Mouse (Mus musculus) cortical plate, adult 2 months (tissue): Measurements from ENCODE around the gene Ctcf. TPM values are rescaled to one million over a fixed set of nuclear protein-coding genes. Genes with fewer than 3 reads are reported as not detected.

Experiments used
- H3K27ac ChIP-seq: fragments of 200-500 bp; 2 replicates; pipeline ENCODE4 v1.5.1; 2012; ENCODE audit warnings: low read length, control low read depth, inconsistent platforms; ENCODE audit not compliant: insufficient read depth
- H3K4me1 ChIP-seq: fragments of 200-500 bp; 2 replicates; pipeline ENCODE4 v1.6.1; 2011; ENCODE audit warnings: low read length; ENCODE audit not compliant: control insufficient read depth, insufficient read depth
- H3K4me3 ChIP-seq: fragments of 200-500 bp; 2 replicates; pipeline ENCODE4 v1.5.1; 2011; ENCODE audit warnings: mild to moderate bottlenecking, low read length, control low read depth; ENCODE audit not compliant: insufficient read depth
- CTCF ChIP-seq: fragments of 200-500 bp; IDR thresholded peaks from 2 replicates; pipeline ENCODE4 v1.5.1; 2011; ENCODE audit warnings: mild to moderate bottlenecking, control low read depth, low read length; ENCODE audit not compliant: insufficient read depth; ENCODE audit errors: extremely low read depth
- POLR2A ChIP-seq: fragments of 200-500 bp; IDR thresholded peaks from 2 replicates; pipeline ENCODE4 v1.6.1; 2011; ENCODE audit warnings: mild to moderate bottlenecking, low read length, control low read depth; ENCODE audit not compliant: insufficient read depth; ENCODE audit errors: extremely low read depth
- polyA plus RNA-seq: library from polyadenylated mRNA; depleted of rRNA; stranded (reverse); fragments of >200 nt; gene quantifications from 2 replicates; pipeline ENCODE4 v1.2.3, GENCODE M21; 2012

The Ctcf gene
- polyA plus RNA-seq, 1 experiment, result 30.8 TPM

GRCm38 (mm10) chr8:105623679-105624245 lies 12.6 kb upstream of the Ctcf start:
- H3K4me3 ChIP-seq, result no peak overlapping the region
- H3K4me1 ChIP-seq, result peaks cover 7% of the 10 kb centered on the region; the same call in 1 of the 2 replicates
- H3K27ac ChIP-seq, result peak overlapping the region; percentile 6; the same call in 1 of the 2 replicates
- TF ChIP-seq POLR2A, result no peak
- TF ChIP-seq CTCF, result no peak

DNA sequence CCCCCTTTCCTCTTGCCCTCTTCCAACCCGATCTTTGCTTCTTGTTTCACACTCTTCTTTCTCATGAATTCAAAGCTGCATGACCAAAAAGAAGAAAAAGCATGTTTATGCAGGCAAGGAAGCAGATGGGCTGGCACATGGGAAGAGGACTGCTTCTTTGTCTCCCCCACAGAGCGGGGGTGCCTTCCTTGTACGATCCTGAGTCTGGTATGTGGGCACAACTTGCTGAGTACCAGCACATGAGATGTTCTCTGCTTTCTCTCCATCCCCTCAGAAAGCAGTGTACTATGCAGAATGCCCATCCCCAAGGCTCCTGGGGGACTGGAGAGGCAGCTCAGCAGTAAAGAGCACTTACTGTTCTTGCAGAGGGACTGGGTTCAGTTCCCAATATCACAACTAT lies 12.0 kb upstream of the Ctcf start:
- H3K27ac ChIP-seq, result no peak overlapping the region
- TF ChIP-seq CTCF (no peak), POLR2A (peak; percentile 59; the same call in 1 of the 2 replicates)

GRCm38 (mm10) chr8:105624831-105625230 lies 11.5 kb upstream of the Ctcf start:
- Histone ChIP-seq H3K4me3 (no peak overlapping the region), H3K27ac (0 out of 2 replicates have a peak overlapping the region, but pooled peaks have one; percentile 20), H3K4me1 (peaks cover 7% of the 10 kb centered on the region; the same call in 1 of the 2 replicates)
- TF ChIP-seq POLR2A (no peak), CTCF (no peak)

More for the DNA sequence above, 12.0 kb upstream of the Ctcf start:
- Histone ChIP-seq H3K4me1 (peaks cover 7% of the 10 kb centered on the region; the same call in 1 of the 2 replicates), H3K4me3 (no peak overlapping the region)

- Histone ChIP-seq H3K4me3 (no peak overlapping the region), H3K4me1 (peaks cover 7% of the 10 kb centered on the region; the same call in 1 of the 2 replicates), H3K27ac (no peak overlapping the region)
- no peak for TF ChIP-seq POLR2A
- TF ChIP-seq CTCF, result no peak
Observed at GRCm38 (mm10) chr8:105626086-105626485, 10.3 kb upstream of the Ctcf start.

- no peak overlapping the region for H3K4me3 ChIP-seq
- no peaks in the 10 kb centered on the region for H3K4me1 ChIP-seq
- TF ChIP-seq POLR2A, result no peak
- H3K27ac ChIP-seq, result no peak overlapping the region
Observed at GRCm38 (mm10) chr8:105629337-105629736, 7.0 kb upstream of the Ctcf start.

DNA sequence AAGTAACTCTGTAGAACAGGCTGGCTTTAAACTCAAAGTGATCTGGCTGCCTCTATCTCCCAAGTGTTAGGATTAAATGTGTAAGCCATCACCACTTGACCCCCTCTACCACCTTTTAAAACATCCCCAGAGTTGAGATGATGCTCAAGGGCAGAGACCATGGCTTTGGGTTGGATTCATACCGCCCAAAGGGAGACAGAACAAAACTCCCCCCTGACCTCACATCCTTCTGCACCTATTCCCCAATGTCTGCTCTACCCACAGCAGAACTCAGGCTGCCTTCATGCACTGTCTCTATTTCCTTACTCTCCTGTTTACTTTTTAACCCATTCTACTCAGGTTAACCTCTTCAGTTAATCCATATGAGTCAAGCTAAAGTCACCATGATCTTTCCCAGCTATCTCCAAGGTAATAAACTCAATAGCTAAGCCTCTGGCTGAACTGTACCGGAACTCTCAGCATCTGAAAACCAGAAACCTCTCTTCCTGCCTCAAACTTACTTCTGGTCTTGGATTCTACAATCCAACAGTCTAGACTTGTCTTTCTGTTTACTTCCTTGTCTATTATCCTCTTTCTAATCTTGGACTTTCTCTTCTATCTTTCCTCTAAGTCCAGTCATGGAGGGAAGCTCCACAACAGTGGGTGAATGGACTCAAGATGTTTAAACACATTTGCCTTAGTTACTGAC lies 1.5 kb upstream of the Ctcf start:
- Histone ChIP-seq H3K4me3 (no peak overlapping the region; the same call in 1 of the 2 replicates), H3K4me1 (peaks cover 2% of the 10 kb centered on the region), H3K27ac (no peak overlapping the region)
- TF ChIP-seq POLR2A (no peak), CTCF (no peak)

DNA sequence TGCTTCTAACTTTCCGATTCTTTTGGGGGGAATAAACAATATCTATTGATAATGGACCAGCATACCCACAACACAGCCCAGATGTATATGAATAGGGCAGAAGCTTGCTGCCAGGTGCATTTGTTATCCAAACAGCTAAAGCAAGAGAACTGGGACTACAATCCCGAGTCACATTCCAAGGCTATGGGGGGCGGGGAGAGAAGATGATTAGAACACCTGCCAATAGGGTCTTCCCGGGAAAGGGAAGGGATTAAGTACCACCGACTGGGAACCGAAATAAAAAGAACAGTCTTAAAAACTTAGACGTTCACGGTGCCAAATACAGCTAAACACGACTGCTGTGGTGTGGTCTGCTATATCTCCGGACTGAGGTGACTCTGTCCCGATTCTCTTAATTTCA lies 887 bp upstream of the Ctcf start:
- H3K4me1 ChIP-seq, result peaks cover 2% of the 10 kb centered on the region
- H3K27ac ChIP-seq, result 0 out of 2 replicates have a peak overlapping the region, but pooled peaks have one; percentile 18
- no peak for TF ChIP-seq POLR2A
- no peak for TF ChIP-seq CTCF
- peak overlapping the region; percentile 90 for H3K4me3 ChIP-seq

DNA sequence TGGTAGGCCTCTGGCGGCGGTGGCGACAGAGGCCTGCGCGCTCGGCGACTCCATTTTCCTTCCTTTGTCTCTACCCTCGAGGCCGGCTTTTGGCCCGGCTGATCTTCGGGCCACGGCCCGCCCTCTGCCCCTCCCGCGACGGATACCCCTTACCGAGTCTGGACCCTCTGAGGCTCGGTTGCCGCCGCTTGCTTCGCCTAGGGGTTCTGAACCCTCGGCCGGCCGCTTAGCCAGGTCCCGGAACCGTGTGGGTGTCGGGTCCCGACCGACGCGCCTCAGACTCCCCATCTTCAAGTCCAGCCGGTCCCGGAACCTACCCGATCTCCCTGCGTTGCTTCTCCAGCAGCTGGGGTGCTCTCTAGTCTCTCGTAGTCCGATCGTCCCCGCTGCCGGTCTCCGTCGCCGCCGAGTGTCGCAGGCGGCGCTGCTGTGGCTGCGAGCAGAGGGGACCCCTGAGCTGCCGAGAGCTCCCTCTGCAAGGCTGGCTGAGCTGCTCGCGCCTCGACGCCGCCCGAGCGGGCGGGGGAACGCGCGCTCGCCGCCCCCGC lies 669 bp downstream of the Ctcf start, which contains the start of gene Agrp:
Gene Agrp, minus strand, starts transcription at position 431 of the 548 bp plus-strand sequence.
- TF ChIP-seq POLR2A (peak; percentile 44; the same call in 1 of the 2 replicates), CTCF (no peak)
- H3K27ac ChIP-seq, result peak within 1 kb of the TSS; percentile 100
- H3K4me3 ChIP-seq, result peak within 1 kb of the TSS; percentile 90
- H3K4me1 ChIP-seq, result peaks cover 2% of the 10 kb centered on the region

DNA sequence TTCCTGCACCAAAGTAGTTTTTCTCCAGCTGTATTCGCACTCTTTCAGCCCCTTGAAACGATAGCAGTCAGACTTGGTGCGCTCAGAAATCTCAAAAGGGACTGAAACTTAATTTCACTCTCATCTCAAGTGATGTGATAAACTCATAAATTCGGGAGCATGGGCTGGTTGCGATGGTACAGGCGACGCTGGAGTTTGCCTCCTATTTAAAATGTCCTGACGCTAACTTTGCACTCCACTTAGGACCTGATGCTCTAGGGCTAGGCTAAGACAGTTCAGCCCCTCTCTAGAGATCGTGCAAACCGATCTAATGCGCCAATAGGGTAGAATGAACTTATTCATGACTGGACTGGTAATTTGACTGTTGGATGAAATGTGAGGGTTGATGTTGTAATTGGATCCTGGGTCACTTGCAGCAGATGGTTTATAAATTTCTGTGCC lies 1.3 kb downstream of the Ctcf start:
- H3K4me3 ChIP-seq, result peak overlapping the region; percentile 90
- peak overlapping the region; percentile 99 for H3K27ac ChIP-seq
- no peak for TF ChIP-seq POLR2A
- no peak for TF ChIP-seq CTCF
- H3K4me1 ChIP-seq, result peaks cover 2% of the 10 kb centered on the region
